Mouse (Mus musculus) ES-E14 (cell line): ENCODE measurements around the gene Tmem256. TPM values are rescaled to one million over a fixed set of nuclear protein-coding genes. Genes with fewer than 3 reads are reported as not detected.
A peak's percentile ranks its signal among the peaks of the same experiment; 100 is the strongest.

Experiments
- DNase-seq: peaks from one replicate; pipeline ENCODE4 v3.0.0-alpha.2; 2013; ENCODE audit warnings: low read depth, low spot score
- H3K27ac ChIP-seq: 2 replicates; pipeline ENCODE4 v1.5.1; 2012; ENCODE audit warnings: low read depth, mild to moderate bottlenecking, low read length, moderate library complexity, mixed read lengths; ENCODE audit not compliant: poor library complexity, insufficient read depth, severe bottlenecking
- H3K36me3 ChIP-seq: 2 replicates; pipeline ENCODE4 v1.6.1; 2012; ENCODE audit warnings: mild to moderate bottlenecking, low read length, moderate library complexity, mixed read lengths; ENCODE audit not compliant: control insufficient read depth, poor library complexity, insufficient read depth, severe bottlenecking
- H3K4me1 ChIP-seq, 2 experiments: fragments of 150-350 bp in 1 of 2; sonication (generic) in 1 of 2; 2 replicates each; pipeline ENCODE4 v1.6.1; 2012; ENCODE audit warnings: low read length in 2 of 2, mild to moderate bottlenecking in 1 of 2, mixed read lengths in 1 of 2; ENCODE audit not compliant: control insufficient read depth in 2 of 2, insufficient read depth in 2 of 2, poor library complexity in 1 of 2
- H3K4me3 ChIP-seq, 2 experiments: fragments of 150-350 bp in 1 of 2; sonication (generic) in 1 of 2; 2 replicates each; pipeline ENCODE4 v1.5.1; 2012; ENCODE audit warnings: low read length in 2 of 2, low read depth in 1 of 2, mild to moderate bottlenecking in 1 of 2, mixed read lengths in 1 of 2; ENCODE audit not compliant: insufficient read depth in 1 of 2, poor library complexity in 1 of 2, severe bottlenecking in 1 of 2
- H3K9ac ChIP-seq: 2 replicates; pipeline ENCODE4 v1.6.1; 2012; ENCODE audit warnings: low read depth, mild to moderate bottlenecking, low read length, mixed read lengths; ENCODE audit not compliant: poor library complexity, insufficient read depth, severe bottlenecking
- H3K9me3 ChIP-seq: fragments of 150-350 bp; sonication (generic); 2 replicates; pipeline ENCODE4 v1.6.1; 2012; ENCODE audit warnings: low read depth, mild to moderate bottlenecking, low read length; ENCODE audit not compliant: control insufficient read depth, insufficient read depth
- CHD2 ChIP-seq: IDR thresholded peaks from 2 replicates; pipeline ENCODE4 v1.6.1; 2014; ENCODE audit warnings: mild to moderate bottlenecking, low read depth, low read length, inconsistent platforms
- HCFC1 ChIP-seq: IDR thresholded peaks from 2 replicates; pipeline ENCODE4 v1.6.1; 2012; ENCODE audit warnings: low read length, inconsistent platforms, borderline replicate concordance; ENCODE audit not compliant: insufficient read depth
- MAFK ChIP-seq: IDR thresholded peaks from 2 replicates; pipeline ENCODE4 v1.6.1; 2014; ENCODE audit warnings: mild to moderate bottlenecking, low read depth, low read length, inconsistent platforms; ENCODE audit not compliant: insufficient read depth
- ZC3H11A ChIP-seq: IDR thresholded peaks from 2 replicates; pipeline ENCODE4 v1.6.1; 2012; ENCODE audit warnings: low read depth, mild to moderate bottlenecking, inconsistent platforms, low read length, borderline replicate concordance
- ZNF384 ChIP-seq: IDR thresholded peaks from 2 replicates; pipeline ENCODE4 v1.6.1; 2012; ENCODE audit warnings: low read depth, low read length, inconsistent platforms
- in situ Hi-C, 2 experiments: fragments of 600-800 bp; cut with MboI; formaldehyde crosslinking; loops; one replicate each; pipeline ENCODE4 v1.15.1; 2025; ENCODE audit warnings: low sequenced_read_pairs in 2 of 2, inconsistent platforms in 1 of 2; ENCODE audit not compliant: unreplicated experiment in 2 of 2
- total RNA-seq: library from RNA; depleted of rRNA; stranded (reverse); fragments of 300-350 nt; gene quantifications from 2 replicates; pipeline ENCODE4 v1.2.3, GENCODE M21; 2012

Gene Tmem256
- total RNA-seq, 1 experiment: 90.7 TPM

GRCm38 (mm10) chr11:69878399-69878798, 40.1 kb downstream of the Tmem256 start:
- in situ Hi-C loops: loop anchor here in 1 of 2 experiments (10.0 kb wide), 1 partner anchor 74 kb away; the partner anchor contains the start of genes Fgf11 and Tmem102
- Histone ChIP-seq H3K27ac (no peak overlapping the region), H3K4me3 (no peak overlapping the region), H3K9me3 (no peaks in the 10 kb centered on the region), H3K9ac (no peak overlapping the region), H3K4me1 (peaks cover 4 to 27% of the 10 kb centered on the region in 2 experiments; a peak in 3 of 4 replicates), H3K36me3 (no peaks in the 10 kb centered on the region)
- DNase-seq: no peak
- TF ChIP-seq HCFC1: no peak
- no peak for TF ChIP-seq ZNF384
- TF ChIP-seq MAFK: no peak
- no peak for TF ChIP-seq CHD2

- H3K9me3 ChIP-seq: no peaks in the 10 kb centered on the region
- H3K36me3 ChIP-seq: no peaks in the 10 kb centered on the region
- no peak for DNase-seq
- no peak overlapping the region; the same call in 1 of the 2 replicates for H3K9ac ChIP-seq
- H3K4me1 ChIP-seq: peaks cover 4 to 27% of the 10 kb centered on the region in 2 experiments; a peak in 3 of 4 replicates
- TF ChIP-seq CHD2 (no peak), ZC3H11A (no peak), HCFC1 (no peak), MAFK (no peak), ZNF384 (no peak)
- H3K4me3 ChIP-seq: no peak overlapping the region; a peak in 1 of 4 replicates
- no peak overlapping the region for H3K27ac ChIP-seq
- in situ Hi-C loops: loop anchor here in 1 of 2 experiments (10.0 kb wide), 1 partner anchor 74 kb away; the partner anchor contains the start of genes Fgf11 and Tmem102
These were observed 40.6 kb downstream of the Tmem256 start for GRCm38 (mm10) chr11:69878952-69879351.

GRCm38 (mm10) chr11:69879711-69880110, 41.4 kb downstream of the Tmem256 start:
- in situ Hi-C loops: loop anchor here in 1 of 2 experiments (10.0 kb wide), 1 partner anchor 75 kb away; the partner anchor contains the start of genes Fgf11 and Tmem102
- Histone ChIP-seq H3K27ac (no peak overlapping the region), H3K4me3 (peak overlapping the region; percentile 29 to 68; a peak in 3 of 4 replicates), H3K36me3 (peaks cover 2% of the 10 kb centered on the region; the same call in 1 of the 2 replicates), H3K9me3 (no peaks in the 10 kb centered on the region), H3K4me1 (peaks cover 4 to 27% of the 10 kb centered on the region in 2 experiments; a peak in 3 of 4 replicates), H3K9ac (no peak overlapping the region; the same call in 1 of the 2 replicates)
- TF ChIP-seq ZNF384: no peak
- no peak for TF ChIP-seq MAFK
- TF ChIP-seq HCFC1: no peak
- TF ChIP-seq ZC3H11A: no peak
- DNase-seq: no peak

GRCm38 (mm10) chr11:69880506-69880852, 42.2 kb downstream of the Tmem256 start:
- DNase-seq: peak; percentile 47
- Histone ChIP-seq H3K27ac (no peak overlapping the region), H3K4me3 (peak overlapping the region; percentile 51 to 68), H3K36me3 (peaks cover 3% of the 10 kb centered on the region; the same call in 1 of the 2 replicates), H3K4me1 (peaks cover 4 to 27% of the 10 kb centered on the region in 2 experiments; a peak in 3 of 4 replicates), H3K9me3 (no peaks in the 10 kb centered on the region), H3K9ac (peak overlapping the region; percentile 35; the same call in 1 of the 2 replicates)
- in situ Hi-C loops: no loop called here
- TF ChIP-seq CHD2: no peak
- TF ChIP-seq ZNF384: no peak
- TF ChIP-seq ZC3H11A: no peak
- TF ChIP-seq MAFK: peak; percentile 98
- TF ChIP-seq HCFC1: no peak
